Mouse (Mus musculus): ENCODE data around the gene Krtap4-9.
"Not testable (repeated sequence)": the region's sequence is repeated elsewhere in the genome, so short reads cannot be mapped to it uniquely, and the experiment has no call there.

DNA sequence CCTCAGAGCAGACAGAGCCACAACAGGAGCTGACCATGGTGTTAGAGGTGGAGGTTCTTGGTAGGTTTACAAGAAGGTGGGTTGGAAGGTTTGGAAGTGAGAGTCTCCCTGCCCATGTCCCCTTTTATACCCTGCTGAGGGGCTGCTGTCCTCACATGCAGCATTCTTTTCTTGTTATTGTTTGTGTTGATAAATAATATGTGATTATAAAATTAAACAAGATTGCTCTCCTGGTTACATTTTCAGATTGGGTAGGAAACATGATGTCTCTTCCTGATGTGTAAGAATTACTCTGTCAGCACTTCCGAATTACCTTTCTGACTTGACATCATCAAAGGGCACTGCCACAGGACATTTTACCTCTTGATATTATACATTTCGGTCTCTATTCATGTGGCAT is 30.6 kb downstream of the Krtap4-9 start, which contains the start of gene Gm11564:
- not testable (repeated sequence) for TF ChIP-seq CTCF (IDR thresholded peaks at IDR 0.05; ENCODE audit: control insufficient read depth, insufficient read depth, insufficient read length); MAX (IDR thresholded peaks at IDR 0.05); USF1 (IDR thresholded peaks at IDR 0.05; ENCODE audit: low read depth)

All from C2C12 (cell line).